Mouse (Mus musculus) midbrain, embryonic 16.5 days (tissue): ENCODE measurements around the gene Cdc20. TPM values are rescaled to one million over a fixed set of nuclear protein-coding genes. Genes with fewer than 3 reads are reported as not detected.

ENCODE experiments used
- ATAC-seq: fragments of 200-750 bp; cut with Nextera tagmentation; 2 replicates; pipeline ENCODE4 v1.8.0; 2017; ENCODE audit warnings: moderate TSS enrichment
- H3K27ac ChIP-seq: fragments of 300-500 bp; sonication (generic); 2 replicates; pipeline ENCODE4 v1.5.1; 2014; ENCODE audit warnings: mild to moderate bottlenecking, low read length, mixed read lengths
- H3K27me3 ChIP-seq: fragments of 300-500 bp; sonication (generic); 2 replicates; pipeline ENCODE4 v1.6.1; 2014; ENCODE audit warnings: low read depth, low read length, mixed read lengths; ENCODE audit not compliant: control insufficient read depth, insufficient read depth
- H3K36me3 ChIP-seq: fragments of 300-500 bp; sonication (generic); 2 replicates; pipeline ENCODE4 v1.6.1; 2014; ENCODE audit warnings: mild to moderate bottlenecking, low read length, moderate library complexity, mixed read lengths; ENCODE audit not compliant: control insufficient read depth, insufficient read depth
- H3K4me1 ChIP-seq: fragments of 300-500 bp; sonication (generic); 2 replicates; pipeline ENCODE4 v1.6.1; 2014; ENCODE audit warnings: mild to moderate bottlenecking, low read length, mixed read lengths; ENCODE audit not compliant: control insufficient read depth, insufficient read depth
- H3K4me2 ChIP-seq: fragments of 300-500 bp; sonication (generic); 2 replicates; pipeline ENCODE4 v1.6.1; 2014; ENCODE audit warnings: mild to moderate bottlenecking, low read length, mixed read lengths
- H3K4me3 ChIP-seq: fragments of 300-500 bp; sonication (generic); 2 replicates; pipeline ENCODE4 v1.5.1; 2014; ENCODE audit warnings: low read depth, mild to moderate bottlenecking, low read length, moderate library complexity, mixed read lengths
- H3K9ac ChIP-seq: fragments of 300-500 bp; sonication (generic); 2 replicates; pipeline ENCODE4 v1.6.1; 2014; ENCODE audit warnings: low read depth, low read length, mixed read lengths
- H3K9me3 ChIP-seq: fragments of 300-500 bp; sonication (generic); replicated peaks from 2 replicates; pipeline ENCODE4 v1.6.1; 2014; ENCODE audit warnings: mild to moderate bottlenecking, low read length, mixed read lengths; ENCODE audit not compliant: control insufficient read depth, poor library complexity, severe bottlenecking
- WGBS: fragments of 180-500 bp; shearing (Covaris S2); extraction: QIAGEN DNeasy Blood & Tissue Kit; methylation state at CpG from one replicate; pipeline ENCODE4 v1.1.7; 2014; 5-methylcytosine and 5-hydroxymethylcytosine counted together
- polyA plus RNA-seq: library from polyadenylated mRNA; unstranded; fragments of >200 nt; fragmentation: Nextera tagmentation; extraction: Ambion mirVana; gene quantifications from 2 replicates; pipeline ENCODE4 v1.2.1, GENCODE M21; 2015

Cdc20 gene
- polyA plus RNA-seq: 22.6 and 27.6 TPM in 2 replicates

- 1% methylated on average over 67 of the region's 67 CpGs for WGBS
- H3K4me3 ChIP-seq: peak within 1 kb of the TSS; percentile 52
- ATAC-seq: peak; percentile 96
- H3K4me1 ChIP-seq: peaks cover 7% of the 10 kb centered on the region; the same call in 1 of the 2 replicates
- no peaks in the 10 kb centered on the region for H3K9me3 ChIP-seq
- peaks cover 6% of the 10 kb centered on the region; the same call in 1 of the 2 replicates for H3K36me3 ChIP-seq
- peak within 1 kb of the TSS; percentile 98 for H3K4me2 ChIP-seq
- peak within 1 kb of the TSS; percentile 70 for H3K9ac ChIP-seq
- H3K27me3 ChIP-seq: no peaks in the 10 kb centered on the region
- H3K27ac ChIP-seq: peak within 1 kb of the TSS; percentile 81
Measured at GRCm38 (mm10) chr4:118436820-118437603, at the start of gene Cdc20. Gene Cdc20, minus strand, starts transcription at chr4:118437352.

- no peaks in the 10 kb centered on the region for H3K36me3 ChIP-seq
- no peak overlapping the region for H3K27ac ChIP-seq
- H3K4me2 ChIP-seq: no peak overlapping the region
- H3K27me3 ChIP-seq: no peaks in the 10 kb centered on the region
- no peaks in the 10 kb centered on the region for H3K4me1 ChIP-seq
- no peak overlapping the region for H3K9ac ChIP-seq
- ATAC-seq: no peak
- H3K9me3 ChIP-seq: no peaks in the 10 kb centered on the region
- H3K4me3 ChIP-seq: no peak overlapping the region
- 47% methylated on average over 15 of the region's 15 CpGs for WGBS
Measured at GRCm38 (mm10) chr4:118476773-118477530, 39.8 kb upstream of the Cdc20 start.

GRCm38 (mm10) chr4:118472687-118473086 lies 35.5 kb upstream of the Cdc20 start:
- Histone ChIP-seq H3K27me3 (no peaks in the 10 kb centered on the region), H3K4me2 (no peak overlapping the region), H3K4me1 (no peaks in the 10 kb centered on the region), H3K36me3 (no peaks in the 10 kb centered on the region), H3K4me3 (no peak overlapping the region), H3K9me3 (no peaks in the 10 kb centered on the region), H3K27ac (no peak overlapping the region), H3K9ac (no peak overlapping the region)
- ATAC-seq: no peak
- 91% methylated on average over 11 of the region's 11 CpGs for WGBS

GRCm38 (mm10) chr4:118471281-118471680 lies 34.1 kb upstream of the Cdc20 start:
- ATAC-seq: no peak
- H3K9me3 ChIP-seq: no peaks in the 10 kb centered on the region
- H3K4me2 ChIP-seq: no peak overlapping the region
- no peak overlapping the region for H3K9ac ChIP-seq
- H3K27ac ChIP-seq: no peak overlapping the region
- H3K4me1 ChIP-seq: no peaks in the 10 kb centered on the region
- 87% methylated on average over 6 of the region's 6 CpGs for WGBS
- H3K36me3 ChIP-seq: no peaks in the 10 kb centered on the region
- H3K4me3 ChIP-seq: no peak overlapping the region
- no peaks in the 10 kb centered on the region for H3K27me3 ChIP-seq

- H3K4me2 ChIP-seq: no peak overlapping the region
- no peak overlapping the region for H3K27ac ChIP-seq
- H3K4me3 ChIP-seq: no peak overlapping the region
- H3K27me3 ChIP-seq: no peaks in the 10 kb centered on the region
- no peaks in the 10 kb centered on the region for H3K36me3 ChIP-seq
- no peaks in the 10 kb centered on the region for H3K4me1 ChIP-seq
- no peaks in the 10 kb centered on the region for H3K9me3 ChIP-seq
- no peak overlapping the region for H3K9ac ChIP-seq
- no peak for ATAC-seq
- WGBS: 68% methylated on average over 11 of the region's 11 CpGs
Measured at GRCm38 (mm10) chr4:118465697-118466163, 28.6 kb upstream of the Cdc20 start.

GRCm38 (mm10) chr4:118464956-118465355 lies 27.8 kb upstream of the Cdc20 start:
- ATAC-seq: no peak
- Histone ChIP-seq H3K27ac (no peak overlapping the region), H3K4me2 (no peak overlapping the region), H3K36me3 (no peaks in the 10 kb centered on the region), H3K9me3 (no peaks in the 10 kb centered on the region), H3K9ac (no peak overlapping the region), H3K4me1 (no peaks in the 10 kb centered on the region), H3K4me3 (no peak overlapping the region), H3K27me3 (no peaks in the 10 kb centered on the region)
- 95% methylated on average over 3 of the region's 3 CpGs for WGBS

- H3K4me1 ChIP-seq: no peaks in the 10 kb centered on the region
- no peaks in the 10 kb centered on the region for H3K27me3 ChIP-seq
- no peak within 1 kb of the TSS for H3K27ac ChIP-seq
- no peak within 1 kb of the TSS for H3K4me2 ChIP-seq
- H3K36me3 ChIP-seq: no peaks in the 10 kb centered on the region
- no peaks in the 10 kb centered on the region for H3K9me3 ChIP-seq
- ATAC-seq: no peak
- WGBS: 74% methylated on average over 9 of the region's 9 CpGs
- no peak within 1 kb of the TSS for H3K9ac ChIP-seq
- no peak within 1 kb of the TSS for H3K4me3 ChIP-seq
Measured at GRCm38 (mm10) chr4:118457345-118457975, 20.3 kb upstream of the Cdc20 start, which contains the start of gene Mpl. Gene Mpl, minus strand, starts transcription at chr4:118457513.

- H3K27ac ChIP-seq: no peak overlapping the region
Measured at GRCm38 (mm10) chr4:118446415-118447153, 9.4 kb upstream of the Cdc20 start.

More at GRCm38 (mm10) chr4:118446415-118447153, 9.4 kb upstream of the Cdc20 start:
- Histone ChIP-seq H3K27me3 (no peaks in the 10 kb centered on the region), H3K4me2 (peak overlapping the region; percentile 81), H3K4me1 (peaks cover 11% of the 10 kb centered on the region; the same call in 1 of the 2 replicates), H3K9ac (peak overlapping the region; percentile 68), H3K36me3 (no peaks in the 10 kb centered on the region), H3K9me3 (no peaks in the 10 kb centered on the region), H3K4me3 (peak overlapping the region; percentile 42)
- 19% methylated on average over 24 of the region's 24 CpGs for WGBS
- ATAC-seq: no peak; the same call in none of the 2 replicates
